Mouse (Mus musculus) right cerebral cortex, adult 2 months (tissue): ENCODE results near the gene Mapk12.
A peak's percentile ranks its signal among the peaks of the same experiment; 100 is the strongest.

Experiments
- DNase-seq, 2 experiments: peaks; one replicate each; pipeline ENCODE4 v3.0.0; 2021 to 2022; ENCODE audit warnings: low spot score in 2 of 2

The Mapk12 gene

DNA sequence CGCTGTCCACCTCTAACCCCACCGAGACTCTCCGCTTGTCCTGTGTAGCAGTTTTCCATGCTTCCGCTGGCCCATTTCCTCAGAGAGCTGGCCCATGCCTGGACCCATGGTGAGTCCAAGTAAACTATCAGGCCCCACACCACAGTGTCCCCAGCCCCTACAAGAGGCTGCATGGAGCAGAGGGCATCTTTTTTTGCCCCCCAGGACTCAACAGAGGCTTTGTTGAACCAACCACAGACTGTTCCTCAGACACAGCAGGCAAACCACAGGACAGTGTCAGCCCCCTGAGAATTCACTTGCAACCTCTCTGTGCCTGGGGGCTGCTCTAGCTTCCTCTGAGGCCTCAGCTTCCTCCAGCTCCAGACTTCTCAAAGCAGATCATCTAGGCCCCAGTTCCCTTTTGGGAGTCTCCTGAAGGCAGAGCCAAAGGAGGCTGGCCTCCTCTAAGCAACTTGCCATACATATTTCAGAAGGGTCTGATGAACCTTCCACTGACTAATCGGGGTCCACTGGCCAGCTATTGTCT is 31.1 kb upstream of the Mapk12 start:
- no peak for DNase-seq

DNA sequence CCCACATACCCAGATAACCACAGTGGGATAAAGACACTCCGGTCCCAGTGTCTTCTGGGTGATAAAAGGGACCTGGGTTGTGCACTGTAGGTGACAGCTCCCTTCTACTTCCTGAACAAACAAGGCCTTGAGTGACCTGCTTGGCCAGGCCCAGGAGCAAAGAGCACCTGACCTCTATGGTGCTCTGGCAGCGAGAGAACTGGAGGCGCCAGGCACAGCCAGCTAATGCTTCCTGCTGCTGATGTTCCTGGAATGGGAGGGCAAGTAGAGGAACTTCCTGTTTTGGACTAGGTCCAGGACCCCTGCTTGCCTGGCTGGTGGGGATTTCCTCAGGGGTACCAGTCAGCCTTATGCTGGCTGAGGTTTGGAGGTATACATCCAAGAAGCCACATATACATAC is 29.6 kb upstream of the Mapk12 start:
- no peak for DNase-seq

- peak; percentile 88 to 89 for DNase-seq
These were observed 28.9 kb upstream of the Mapk12 start for GRCm38 (mm10) chr15:89169431-89169830.

GRCm38 (mm10) chr15:89168922-89169321 is 28.4 kb upstream of the Mapk12 start:
- DNase-seq = no peak

GRCm38 (mm10) chr15:89165478-89165877 is 25.0 kb upstream of the Mapk12 start:
- no peak for DNase-seq

DNA sequence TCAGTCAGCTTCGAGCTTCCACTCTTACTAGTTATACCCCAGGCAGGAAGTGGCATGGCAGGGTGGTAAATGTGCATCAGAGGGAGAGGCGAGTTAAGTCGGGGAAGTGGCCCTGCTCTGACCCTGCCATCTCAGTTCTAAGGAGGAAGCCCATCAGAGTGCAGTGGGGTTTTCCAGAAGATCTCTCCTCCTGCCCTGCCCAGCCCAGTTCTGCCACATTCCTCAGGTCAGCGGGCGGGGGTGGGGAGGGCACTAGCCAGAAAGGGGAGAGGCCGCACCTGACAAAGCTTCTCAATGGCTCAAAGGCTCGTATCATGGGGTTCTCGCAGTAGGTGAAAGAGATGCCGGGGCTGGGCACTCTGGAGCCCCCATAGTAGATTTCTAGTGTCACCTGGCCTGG is 20.9 kb upstream of the Mapk12 start:
- DNase-seq = no peak

- DNase-seq = no peak
These were observed 18.0 kb upstream of the Mapk12 start for GRCm38 (mm10) chr15:89158516-89158915.

DNA sequence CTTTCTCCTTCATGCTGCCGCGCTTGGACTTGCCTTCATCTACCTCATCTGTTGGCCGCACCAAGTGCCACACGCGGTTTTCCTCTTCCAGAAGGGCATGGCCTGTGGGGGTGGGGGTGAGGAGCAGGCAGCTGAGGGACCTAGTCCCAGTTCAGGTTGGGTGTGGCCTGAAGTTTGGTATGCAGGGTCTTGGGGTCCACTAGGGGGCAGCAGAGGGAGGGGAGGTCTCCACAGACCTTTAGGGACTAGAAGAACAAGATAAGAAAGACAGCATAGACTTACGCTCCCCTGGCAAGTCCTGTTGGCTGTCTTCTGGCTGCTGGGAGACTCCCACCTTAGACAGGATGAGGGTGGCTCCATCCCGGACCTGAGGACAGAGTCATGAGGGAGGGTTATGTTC is 17.5 kb upstream of the Mapk12 start:
- peak in 1 of 2 experiments; percentile 37 for DNase-seq

GRCm38 (mm10) chr15:89152312-89152711 is 11.8 kb upstream of the Mapk12 start:
- no peak for DNase-seq

GRCm38 (mm10) chr15:89150041-89150390 is 9.5 kb upstream of the Mapk12 start:
- no peak for DNase-seq

DNA sequence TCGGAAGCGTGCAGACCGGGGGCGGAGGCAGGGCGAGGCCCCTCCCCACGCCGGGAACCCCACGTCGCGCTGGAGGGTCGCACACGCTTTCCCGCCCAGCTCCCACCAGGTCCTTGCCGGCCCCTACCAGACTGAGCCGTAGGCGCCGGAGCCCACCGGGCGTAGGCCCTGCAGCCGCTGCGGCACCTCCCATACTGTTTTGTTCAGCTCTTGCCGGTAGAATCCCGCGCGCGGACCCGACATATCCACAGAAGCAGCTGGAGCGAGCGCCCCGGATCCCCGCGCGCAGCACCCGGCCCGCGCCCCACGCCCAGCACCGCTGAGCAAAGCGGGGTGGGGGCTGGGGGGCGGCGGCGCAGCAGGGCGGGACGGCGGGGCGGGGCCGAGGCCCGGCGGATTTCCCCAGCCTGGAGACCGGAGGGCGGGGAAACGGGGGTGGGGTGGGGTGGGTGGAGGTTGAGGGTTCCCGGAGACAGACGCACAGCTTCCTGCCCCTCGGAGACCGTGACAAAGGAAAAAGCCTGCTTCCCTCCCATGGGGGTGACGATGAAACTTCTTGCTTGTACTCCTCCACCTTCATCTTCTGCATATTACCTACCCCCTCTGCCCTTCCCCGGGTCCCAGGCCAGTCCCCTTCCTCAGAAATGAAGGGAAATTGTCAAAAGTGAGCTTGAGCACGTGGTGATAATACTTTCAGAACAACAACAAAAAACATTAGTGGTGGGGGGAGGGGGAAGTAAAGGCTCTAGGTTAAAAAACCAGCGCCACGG is 9.0 kb upstream of the Mapk12 start, which contains the start of gene Mapk11:
TSS of gene Mapk11 (minus strand) at position 358 of the 770 bp plus-strand sequence.
- DNase-seq = peak in 1 of 2 experiments; percentile 62

- DNase-seq = peak in 1 of 2 experiments; percentile 45
These were observed 8.2 kb upstream of the Mapk12 start for GRCm38 (mm10) chr15:89148496-89149270.

DNA sequence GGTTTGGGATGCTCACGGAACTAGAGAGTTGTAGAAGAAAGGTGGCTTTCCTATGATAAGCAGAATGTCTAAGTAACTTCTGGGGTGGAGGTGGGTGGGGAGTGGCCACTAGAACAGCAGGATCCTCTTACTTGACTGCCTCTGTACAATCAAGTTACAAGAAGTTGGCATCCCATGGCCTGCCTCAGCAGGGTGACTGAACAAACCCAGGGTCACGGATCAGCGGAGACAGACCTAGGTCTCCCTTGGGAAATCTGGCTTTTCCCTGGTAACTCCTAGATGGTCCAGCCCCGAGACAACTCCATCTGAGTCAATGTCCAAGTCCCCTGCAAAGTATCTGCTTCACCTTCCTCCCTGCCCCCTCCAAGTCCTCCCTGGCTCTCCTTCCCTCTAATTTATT is 7.4 kb upstream of the Mapk12 start:
- no peak for DNase-seq

- DNase-seq = peak in 1 of 2 experiments; percentile 21
These were observed 7.0 kb upstream of the Mapk12 start for GRCm38 (mm10) chr15:89147456-89147855.

DNA sequence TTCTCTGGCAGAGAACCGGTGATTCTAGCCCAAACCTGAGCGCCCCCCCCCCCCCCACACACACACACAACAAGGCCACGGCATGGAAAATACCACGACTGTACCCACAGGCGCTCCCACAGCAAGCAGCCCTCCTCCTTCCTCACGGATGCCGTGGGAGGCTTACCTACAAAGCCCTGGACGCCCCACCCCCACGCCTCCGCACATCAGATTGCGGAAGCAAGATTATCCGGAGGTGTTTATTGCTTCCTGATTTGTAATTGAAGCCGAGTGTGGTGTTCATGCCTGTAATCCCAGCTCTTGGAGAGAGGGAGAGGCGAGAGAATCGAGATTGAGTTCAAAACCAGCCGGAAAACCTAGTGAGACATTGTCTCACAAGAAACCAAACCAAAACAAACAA is 6.5 kb upstream of the Mapk12 start:
- peak; percentile 78 to 81 for DNase-seq

DNA sequence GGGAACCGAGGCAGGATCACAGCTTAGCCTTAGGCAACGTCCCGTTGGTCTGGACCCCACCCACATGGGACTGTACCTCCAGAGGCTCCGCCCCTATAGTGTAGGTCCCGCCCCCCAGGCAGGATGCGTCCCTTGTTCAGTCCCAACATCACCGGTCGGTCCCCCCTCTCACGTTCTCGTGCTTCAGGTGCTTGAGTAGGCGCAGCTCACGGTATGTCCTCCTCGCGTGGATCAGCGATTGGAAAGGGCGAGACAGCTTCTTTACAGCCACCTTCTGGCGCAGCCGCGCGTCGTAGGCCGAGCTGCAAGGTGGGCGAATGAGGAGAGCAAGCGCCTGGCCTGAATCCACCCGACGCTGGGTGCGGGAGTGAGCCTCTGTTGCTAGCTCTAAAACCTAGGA is 6.0 kb upstream of the Mapk12 start:
- DNase-seq = peak; percentile 79 to 80

DNA sequence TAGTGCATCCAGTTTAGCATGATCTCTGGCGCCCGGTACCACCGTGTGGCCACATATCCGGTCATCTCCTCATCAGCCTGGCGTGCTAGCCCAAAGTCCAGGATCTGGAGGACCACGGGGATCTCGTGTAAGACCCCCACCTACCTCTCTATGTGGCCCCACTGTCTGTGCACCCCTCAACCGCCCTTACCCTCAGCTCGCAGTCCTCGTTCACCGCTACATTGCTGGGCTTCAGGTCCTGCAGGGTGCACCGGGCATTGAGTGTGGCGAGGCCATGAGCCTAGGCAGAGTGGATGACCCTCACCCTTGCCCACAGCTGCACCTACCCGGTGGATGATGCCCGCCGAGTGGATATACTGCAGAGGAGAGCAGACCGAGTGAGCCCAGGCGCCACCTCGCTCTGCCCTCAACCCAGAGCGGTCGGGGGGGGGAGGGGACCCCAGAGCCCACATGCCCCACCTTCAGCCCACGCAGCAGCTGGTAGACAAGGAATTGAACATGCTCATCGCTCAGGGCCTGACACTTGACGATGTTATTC is 5.4 kb upstream of the Mapk12 start:
- no peak for DNase-seq

DNA sequence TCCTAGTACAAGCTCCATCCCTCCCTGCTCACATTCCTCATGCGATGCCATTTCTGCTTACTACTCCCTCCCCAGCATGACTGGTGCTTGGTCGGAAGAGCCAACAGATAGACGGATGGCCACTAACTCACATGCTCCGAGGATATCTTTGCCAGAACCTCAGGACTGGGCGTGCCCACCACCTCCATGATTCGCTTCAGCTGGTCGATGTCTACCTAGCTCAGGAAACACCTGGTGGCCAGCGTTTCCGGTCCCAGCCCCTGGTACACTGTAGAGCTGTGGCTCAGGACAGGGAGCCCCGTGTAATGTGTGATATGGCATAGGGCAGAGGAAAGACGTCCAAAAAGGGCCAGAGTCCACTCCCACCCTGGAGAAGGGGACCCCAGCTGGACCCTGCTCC is 4.5 kb upstream of the Mapk12 start:
- no peak for DNase-seq

DNA sequence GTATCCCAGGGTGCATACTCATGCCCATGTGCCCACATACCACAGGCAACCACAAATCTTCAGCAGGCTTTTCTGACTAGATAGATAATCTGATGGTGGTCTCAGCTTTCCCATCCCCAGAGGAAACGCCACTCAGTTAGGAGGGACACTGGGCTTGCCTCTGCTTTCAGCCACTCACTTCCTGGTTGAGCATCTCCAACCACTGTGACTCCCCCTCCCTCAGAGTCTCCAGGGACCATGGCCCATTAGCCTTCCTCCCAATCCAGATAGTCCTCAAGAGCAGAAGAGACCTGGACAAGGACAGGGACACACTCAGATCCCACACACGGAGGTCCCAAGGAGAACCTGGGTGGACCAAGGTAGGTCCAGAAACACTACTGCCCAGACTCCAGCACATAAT is 2.6 kb upstream of the Mapk12 start:
- no peak for DNase-seq

DNA sequence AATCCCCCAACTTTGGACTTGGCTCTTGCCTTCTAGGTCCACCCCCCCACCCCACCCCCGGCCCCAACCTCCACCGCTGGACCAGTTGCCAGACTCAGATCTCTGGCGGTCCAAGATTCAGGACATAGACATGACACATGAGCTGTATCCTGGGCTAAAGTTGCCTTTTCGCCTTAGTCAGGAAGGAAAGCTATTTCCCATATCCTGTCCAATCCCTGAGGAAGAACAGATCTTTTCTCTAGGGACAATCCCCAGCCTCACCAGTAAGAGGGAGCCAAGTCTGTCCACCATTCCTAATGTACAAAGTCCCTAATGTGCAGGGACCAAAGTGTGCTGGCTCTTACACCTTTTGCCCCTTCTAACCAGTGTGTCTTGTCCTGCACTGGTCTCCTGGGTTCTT is 1.4 kb upstream of the Mapk12 start:
- DNase-seq = no peak

GRCm38 (mm10) chr15:89141443-89141842 is 940 bp upstream of the Mapk12 start:
- no peak for DNase-seq

DNA sequence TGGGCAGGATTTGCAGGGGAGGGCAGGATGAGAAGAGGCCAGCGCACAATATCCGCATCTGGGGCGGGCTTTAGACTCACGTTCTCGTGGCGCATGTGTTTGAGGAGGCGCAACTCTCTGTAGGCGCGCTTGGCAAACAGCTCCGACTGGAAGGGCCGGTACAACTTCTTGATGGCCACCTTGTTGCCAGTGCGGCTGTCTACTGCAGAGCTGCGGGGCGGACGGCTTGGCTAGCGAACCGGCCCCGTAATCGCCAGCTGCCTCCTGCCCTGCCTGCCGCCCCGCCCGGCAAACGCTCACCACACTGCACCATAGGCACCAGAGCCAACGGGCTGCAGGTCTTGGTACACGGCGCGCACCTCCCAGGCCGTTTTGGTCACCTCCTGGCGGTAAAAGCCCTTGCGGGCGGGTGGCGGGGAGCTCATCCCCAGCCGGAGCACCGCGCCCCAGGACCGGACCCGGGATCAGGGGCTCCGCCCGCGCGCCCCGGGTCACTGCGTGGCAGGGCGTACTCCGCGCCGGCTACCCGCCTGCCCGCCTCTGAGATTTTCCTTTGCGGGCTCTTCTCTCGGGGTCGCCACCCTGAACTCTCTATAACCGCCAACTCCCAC is 350 bp downstream of the Mapk12 start:
- peak; percentile 82 to 83 for DNase-seq
